Mouse (Mus musculus): ENCODE results near the gene Tex45. TPM values are rescaled to one million over a fixed set of nuclear protein-coding genes. Genes with fewer than 3 reads are reported as not detected.

Tex45 gene
- total RNA-seq, 2 experiments from 2014 or later = not detected

DNA sequence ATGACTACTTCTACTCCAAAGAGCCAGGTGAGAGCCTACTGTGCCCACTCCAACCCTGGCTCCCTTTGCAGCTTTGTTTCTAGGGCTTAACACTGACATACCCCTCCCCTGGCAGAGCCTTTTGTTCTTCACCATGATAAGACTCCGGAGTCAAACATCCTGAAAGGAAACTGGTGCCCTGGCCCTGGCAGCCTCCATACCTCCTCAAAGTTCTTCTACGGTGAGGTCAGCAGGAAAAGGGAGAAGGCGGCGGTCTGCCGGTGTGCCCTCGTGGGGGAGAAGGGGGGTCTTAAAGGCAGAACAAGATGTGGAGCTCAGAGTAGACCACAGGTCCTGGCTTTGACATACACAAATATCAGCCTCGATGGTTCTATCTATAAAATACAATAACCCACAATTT lies 12.9 kb downstream of the Tex45 start:
- intact Hi-C loops (cut with DNase I) = no loop called here
- no peak for DNase-seq

DNA sequence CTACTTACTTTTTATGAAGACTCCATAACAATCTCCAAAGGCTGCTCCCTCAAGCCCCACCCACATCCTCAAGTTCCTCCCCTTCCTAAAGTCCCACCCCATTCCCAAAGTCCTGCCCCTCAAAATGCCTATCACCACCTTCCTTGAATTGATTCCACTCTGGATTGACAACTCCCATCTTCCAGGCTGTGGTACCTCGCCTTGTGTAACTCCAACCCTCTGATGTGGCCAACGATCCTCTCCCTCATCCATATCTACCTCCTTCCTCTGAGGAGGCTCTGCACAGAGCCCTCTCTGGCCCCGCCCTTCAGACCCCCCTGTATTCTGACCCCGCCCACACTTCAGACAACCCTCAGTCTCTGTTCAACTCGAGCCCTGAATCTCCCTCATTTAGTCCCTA lies 14.5 kb downstream of the Tex45 start:
- no peak for DNase-seq
- intact Hi-C loops (cut with DNase I) = no loop called here

DNA sequence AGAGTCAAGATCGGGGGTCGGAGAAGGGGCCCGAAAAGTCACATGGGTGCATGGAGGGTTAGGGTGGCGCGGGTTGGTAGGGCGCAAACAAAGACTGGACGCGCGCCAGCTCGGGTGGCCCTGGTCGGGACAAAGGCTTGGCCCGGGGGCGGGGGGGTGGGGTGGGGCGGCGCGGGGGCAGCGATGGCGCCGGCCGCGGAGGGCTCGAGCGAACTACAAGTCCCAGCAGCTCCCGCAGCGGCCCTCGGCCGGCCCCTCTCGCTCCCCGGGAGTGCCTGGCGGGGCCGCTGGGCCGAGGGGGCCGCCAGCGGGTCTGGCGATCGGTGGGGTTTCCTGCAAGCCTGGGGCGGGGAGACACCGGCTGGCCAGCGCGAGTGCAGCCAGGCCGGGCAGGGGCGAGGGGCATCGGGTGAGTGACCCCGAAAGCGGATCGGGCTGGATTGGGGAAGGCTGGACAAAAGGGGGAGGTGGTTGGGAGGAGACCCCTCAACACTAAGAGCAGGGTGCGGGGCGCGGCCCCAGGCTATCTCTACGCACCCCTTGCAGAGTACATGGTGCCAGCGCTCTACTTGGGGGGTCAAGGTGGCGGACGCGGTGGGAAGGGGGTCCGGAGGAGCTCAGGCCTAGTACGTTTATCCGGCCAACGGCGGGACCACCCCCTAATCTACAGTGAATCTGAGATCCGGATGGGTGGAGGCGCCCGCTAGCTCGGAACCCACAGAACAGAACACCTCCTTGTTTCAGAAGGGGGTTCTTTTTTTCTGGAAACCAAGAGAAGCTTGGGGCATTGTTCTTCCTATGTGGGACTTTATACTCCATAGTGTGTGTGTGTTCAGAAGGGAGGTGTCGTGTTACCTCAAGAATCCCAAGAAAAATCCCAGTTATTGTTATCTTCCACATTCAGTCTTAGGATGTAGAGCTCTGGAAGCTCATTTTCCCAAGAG lies 22.5 kb downstream of the Tex45 start, which contains the start of gene Zfp358:
Gene Zfp358, plus strand, starts transcription at position 238 of the 944 bp plus-strand sequence.
- DNase-seq = peak; percentile 89
- intact Hi-C loops (cut with DNase I) = no loop called here

DNA sequence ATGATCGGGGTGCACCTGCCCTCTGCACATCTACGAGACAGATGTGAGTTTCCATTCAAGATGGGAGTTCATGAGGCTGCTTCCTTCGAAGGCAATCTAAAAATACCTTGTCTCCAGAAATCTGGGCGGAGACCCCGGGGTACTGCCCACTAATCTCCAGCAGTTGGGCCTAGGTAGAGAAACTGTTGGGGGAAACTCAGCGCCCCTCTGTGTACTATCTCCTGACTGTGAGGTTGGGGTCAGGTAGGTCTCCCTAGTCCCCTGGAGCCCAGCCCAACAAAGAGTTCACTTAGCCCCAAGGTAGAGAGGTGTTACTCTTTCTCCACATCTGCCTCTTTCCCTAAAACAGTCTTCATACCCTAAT lies 23.2 kb downstream of the Tex45 start:
- no peak for DNase-seq
- intact Hi-C loops (cut with DNase I) = no loop called here

DNA sequence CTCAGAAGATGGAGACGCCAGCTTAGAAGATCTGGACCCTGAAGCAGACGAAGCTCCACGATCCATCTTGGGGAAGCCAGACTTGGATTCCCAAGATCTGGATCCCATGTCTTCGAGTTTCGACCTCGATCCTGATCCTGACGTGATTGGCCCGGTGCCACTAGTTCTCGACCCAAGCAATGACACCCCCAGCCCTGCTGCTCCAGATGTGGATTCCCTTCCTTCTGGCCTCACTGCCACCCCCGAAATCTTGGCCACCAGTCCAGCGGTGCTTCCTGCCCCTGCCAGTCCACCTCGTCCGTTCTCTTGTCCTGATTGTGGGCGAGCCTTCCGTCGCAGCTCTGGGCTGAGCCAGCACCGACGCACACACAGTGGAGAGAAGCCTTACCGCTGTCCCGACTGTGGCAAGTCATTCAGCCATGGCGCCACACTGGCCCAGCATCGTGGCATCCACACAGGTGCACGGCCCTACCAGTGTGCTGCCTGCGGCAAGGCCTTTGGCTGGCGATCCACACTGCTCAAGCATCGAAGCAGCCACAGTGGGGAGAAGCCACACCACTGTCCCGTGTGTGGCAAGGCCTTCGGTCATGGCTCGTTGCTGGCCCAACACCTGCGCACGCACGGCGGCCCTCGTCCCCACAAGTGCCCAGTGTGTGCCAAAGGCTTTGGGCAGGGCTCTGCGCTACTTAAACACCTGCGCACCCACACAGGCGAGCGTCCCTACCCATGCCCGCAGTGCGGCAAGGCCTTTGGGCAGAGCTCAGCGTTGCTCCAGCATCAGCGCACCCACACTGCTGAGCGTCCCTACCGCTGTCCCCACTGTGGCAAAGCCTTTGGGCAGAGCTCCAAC lies 25.1 kb downstream of the Tex45 start:
- DNase-seq = no peak
- intact Hi-C loops (cut with DNase I) = no loop called here

DNA sequence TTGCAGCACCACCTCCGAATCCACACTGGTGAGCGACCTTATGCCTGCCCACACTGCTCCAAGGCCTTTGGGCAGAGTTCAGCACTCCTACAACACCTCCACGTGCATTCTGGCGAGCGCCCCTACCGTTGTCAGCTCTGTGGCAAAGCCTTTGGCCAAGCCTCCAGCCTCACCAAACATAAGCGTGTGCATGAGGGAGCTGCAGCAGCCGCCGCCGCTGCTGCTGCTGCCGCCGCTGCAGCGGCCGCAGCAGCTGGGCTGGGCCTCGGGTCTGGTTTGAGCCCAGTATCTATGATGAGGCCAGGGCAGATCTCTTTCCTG lies 25.7 kb downstream of the Tex45 start:
- intact Hi-C loops (cut with DNase I) = no loop called here
- no peak for DNase-seq

DNA sequence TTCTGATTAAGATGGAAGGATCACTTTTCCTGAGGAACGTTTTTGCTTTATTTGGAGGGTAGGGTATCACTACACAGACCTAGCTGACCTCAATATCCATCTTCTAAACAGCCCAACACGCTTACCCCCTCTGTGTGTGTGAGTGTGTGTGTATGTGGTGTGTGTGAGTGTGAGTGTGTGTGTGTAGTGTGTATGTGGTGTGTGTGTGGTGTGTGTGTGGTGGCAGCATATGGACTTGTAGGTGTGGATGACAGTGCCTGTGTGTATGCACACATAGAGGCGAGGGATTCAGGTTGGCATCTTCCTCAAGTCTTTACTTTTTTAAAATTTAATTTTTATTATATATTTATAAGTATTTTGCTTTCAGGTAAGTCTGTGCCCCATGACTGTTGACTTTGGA lies 27.9 kb downstream of the Tex45 start:
- no peak for DNase-seq
- intact Hi-C loops (cut with DNase I) = no loop called here

DNA sequence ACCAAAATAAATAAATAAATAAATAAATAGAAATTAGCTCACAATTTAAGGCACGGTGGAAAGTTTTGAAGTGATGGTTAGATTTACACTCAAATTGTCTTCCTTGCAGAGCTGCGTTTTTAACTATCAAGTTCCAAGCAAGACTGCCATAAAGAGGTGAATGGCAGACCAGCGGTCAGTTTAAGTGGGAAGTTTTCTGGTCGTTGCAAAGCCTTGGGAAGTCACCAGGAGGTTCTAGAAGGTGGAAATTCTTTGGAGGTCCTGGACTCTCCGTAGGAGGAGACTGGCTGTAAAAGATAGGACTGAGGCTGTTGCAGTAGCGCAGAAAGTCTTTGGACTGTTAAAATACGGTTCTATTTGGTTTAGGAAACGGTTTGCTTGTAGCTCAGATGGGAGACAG lies 29.1 kb downstream of the Tex45 start:
- DNase-seq = no peak
- intact Hi-C loops (cut with DNase I) = no loop called here

DNA sequence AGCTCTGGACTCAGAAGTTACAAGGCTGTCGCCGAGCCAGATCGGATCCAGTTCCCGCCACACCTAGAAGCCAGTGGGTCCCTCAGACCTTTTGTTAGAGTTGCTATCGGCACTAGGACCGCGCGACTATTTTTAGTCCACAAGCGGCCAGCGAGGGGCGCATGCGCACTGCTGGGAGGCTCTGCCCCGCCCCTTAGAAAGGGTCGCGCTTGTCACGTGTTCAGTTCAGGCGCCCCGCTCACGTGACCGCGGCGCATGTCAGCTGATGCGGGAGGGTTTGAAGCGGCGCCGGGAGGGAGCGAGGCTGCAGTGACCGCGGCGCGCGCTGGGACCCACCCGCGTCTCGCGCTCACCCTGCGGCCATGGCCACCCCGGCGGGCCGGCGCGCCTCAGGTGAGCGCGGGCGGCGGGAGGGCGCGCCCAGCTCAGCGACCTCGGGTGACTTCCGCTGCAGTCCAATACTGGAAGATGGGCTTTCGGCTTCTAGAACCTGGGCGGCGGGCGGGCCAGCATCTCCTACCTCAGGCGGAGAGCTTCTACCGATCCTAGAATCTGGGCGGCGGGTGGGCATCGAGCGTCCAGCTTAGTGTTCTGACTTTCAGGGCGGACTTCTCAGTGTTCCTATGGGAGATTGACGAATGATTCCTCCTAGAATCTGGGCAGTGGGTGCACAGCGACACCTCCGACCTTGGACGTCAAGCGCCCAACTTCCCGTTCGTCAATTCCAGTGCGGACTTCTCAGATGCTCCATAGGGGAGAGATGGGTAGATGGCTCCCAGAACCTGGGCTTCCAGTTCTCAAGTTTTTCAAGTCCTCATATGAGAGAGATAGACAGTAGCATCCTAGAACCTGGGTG lies 29.8 kb downstream of the Tex45 start, which contains the start of gene Mcoln1:
Gene Mcoln1, plus strand, starts transcription at position 223 of the 856 bp plus-strand sequence.
- DNase-seq = peak; percentile 99
- intact Hi-C loops (cut with DNase I) = no loop called here

DNA sequence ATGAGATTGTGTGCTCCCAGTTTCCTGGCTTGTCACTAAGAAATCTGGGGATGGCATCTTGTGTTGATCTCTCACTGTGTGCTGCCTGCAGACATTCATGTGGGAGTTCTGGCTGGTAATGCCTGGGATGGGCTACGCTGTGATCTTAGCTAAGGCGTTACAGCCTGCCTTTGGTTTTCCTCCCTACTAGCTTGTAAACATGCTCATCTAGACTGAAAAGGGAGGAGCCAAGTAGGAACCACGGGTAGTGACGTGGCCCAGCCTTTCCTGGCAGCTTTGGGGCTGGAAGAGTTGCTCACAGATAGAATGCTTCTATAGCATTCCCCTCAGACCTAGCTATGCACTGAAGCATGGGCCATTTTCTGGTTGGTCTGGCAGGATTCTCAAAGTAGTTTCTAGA lies 31.6 kb downstream of the Tex45 start:
- intact Hi-C loops (cut with DNase I) = no loop called here
- DNase-seq = no peak

DNA sequence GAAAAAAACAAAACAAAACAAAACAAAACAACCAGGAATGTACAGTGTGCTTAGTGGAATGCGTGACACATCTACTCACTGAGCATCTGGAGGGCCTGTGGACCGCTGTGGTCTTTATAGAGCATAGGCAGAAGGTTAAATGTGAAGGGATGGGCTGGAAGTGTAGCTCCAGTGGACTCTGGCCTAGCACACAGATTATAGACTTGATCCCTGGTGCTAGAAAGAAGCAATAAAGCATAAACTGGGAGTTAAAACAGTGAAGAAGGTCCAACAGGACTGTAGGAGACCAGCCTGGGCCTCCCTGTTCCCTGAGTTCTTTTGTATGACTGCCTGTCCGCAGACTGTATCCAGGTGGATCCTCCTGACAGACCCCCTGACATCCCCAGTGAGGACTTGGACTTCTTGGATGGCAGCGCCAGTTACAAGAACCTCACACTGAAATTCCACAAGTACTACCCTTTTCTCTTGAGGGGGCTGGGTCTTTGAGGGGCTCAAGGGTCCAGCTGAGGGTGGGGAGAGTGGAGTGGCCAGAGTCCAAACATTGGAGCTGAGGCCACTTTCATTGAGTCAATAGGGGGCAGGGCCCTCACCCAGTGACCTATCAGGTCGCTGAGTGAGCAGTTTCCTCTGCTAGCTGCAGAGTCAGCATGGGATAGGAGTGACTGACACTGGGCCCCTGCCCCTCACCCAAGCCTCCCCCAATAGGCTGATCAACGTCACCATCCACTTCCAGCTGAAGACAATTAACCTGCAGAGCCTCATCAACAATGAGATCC lies 37.5 kb downstream of the Tex45 start:
- intact Hi-C loops (cut with DNase I) = no loop called here
- no peak for DNase-seq

DNA sequence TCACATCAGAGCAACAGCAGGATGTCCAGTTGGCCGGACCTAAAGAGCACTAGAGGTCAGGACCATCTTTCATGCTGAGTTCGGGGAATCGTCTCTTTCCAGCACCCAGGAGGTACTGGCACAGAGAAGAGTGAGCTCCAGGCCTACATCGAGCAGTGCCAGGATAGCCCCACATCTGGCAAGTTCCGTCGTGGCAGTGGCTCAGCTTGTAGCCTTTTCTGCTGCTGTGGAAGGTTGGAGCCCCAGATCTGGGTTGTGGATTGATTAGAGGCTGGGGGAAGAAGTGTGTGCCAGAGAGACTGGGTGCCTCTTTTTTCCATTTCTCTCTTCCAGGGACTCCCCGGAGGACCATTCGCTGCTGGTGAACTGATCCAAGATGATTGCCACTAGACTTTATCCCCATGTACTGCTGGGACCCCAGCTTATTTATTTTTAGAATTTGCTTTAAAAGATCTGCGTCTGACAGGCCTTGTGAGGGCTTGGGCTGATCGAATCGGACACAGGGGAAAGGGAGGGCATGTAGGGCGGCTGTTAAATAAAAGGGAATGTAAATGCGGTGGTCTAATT lies 44.1 kb downstream of the Tex45 start:
- DNase-seq = no peak
- intact Hi-C loops (cut with DNase I) = no loop called here

DNA sequence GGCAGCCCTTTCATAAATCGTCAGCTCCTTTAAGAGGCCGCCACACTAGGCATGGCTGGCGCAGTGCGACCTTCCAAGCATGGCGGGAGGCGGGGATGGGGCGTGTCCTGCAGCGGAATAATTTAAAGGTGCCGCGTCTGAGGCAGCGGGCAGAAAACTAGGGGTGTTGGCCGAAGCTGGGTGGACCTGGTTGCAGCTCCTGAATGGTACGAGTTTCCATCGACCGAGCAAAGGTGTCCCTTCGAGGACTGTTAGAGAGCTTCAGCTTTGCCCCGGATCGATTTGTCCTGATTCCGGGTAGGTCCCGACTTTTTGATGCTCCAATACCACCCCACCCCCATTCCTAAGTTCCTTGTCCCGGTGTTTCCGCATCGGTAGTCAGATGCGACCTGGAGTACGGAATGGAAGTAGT lies 44.6 kb downstream of the Tex45 start, which contains the start of gene Pnpla6:
Gene Pnpla6, plus strand, starts transcription at position 125 of the 412 bp plus-strand sequence.
- intact Hi-C loops (cut with DNase I) = no loop called here
- peak; percentile 87 for DNase-seq

DNA sequence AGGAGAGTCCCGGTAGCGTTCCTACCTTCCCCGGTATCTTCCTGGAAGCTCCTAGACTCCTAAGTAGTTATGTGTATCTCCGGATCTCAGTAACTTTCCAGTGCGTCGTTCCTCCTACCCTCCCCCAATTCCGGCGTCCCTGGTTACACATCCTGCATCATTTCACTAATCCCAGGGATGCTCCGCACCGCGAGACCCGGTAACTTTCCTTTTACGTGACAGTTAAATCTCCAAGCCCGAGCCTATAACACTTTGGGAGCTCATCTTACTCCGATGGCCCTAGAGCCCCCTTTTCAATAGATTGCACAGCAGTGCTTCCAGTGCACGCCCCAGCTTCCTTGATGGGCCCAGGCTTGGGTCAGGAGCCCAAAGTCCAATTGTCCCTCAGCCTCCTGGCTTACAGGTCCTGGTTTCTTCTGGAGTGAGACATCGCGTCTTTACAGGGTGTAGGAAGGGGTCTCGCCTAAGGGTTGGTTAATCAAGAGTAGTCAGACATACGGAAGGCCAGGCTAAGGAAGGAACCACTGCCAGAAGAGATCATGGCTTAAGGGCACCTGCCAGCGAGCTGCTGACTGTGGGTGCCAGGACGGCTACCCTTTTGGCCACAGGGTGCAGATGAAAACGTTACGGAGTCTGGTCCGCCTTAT lies 45.2 kb downstream of the Tex45 start:
- DNase-seq = peak; percentile 28
- intact Hi-C loops (cut with DNase I) = no loop called here

DNA sequence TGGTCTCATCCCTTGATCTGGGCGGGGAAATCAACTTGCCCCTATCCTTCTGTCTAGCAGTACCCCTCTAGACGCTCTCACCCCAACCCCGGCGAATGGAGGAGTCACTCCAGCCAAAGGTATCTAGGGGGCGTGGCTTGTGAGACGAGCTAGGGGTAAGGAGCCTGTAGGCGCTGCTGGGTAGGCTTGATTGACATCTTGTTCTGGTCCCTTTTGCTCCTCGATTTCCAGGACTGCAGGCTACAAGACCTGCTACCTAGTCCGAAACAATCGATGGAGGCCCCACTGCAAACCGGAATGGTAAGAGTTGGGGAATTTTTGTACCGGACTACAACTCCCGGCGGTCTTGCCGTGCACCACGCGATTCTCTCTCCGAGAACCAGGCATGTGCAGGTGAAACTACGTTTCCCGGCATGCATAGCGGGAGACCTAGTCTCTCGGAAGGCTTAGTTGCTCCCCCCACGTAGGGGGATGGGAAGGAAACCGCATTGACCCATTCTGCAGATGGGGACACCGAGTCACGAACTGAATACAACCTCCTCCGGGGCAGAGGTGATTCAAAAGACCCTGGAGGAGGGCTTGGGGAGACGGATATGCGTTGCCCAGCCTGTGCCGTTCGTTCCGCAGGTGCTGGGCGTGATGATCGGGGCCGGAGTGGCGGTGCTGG lies 45.9 kb downstream of the Tex45 start:
- peak; percentile 93 for DNase-seq
- intact Hi-C loops (cut with DNase I) = no loop called here

DNA sequence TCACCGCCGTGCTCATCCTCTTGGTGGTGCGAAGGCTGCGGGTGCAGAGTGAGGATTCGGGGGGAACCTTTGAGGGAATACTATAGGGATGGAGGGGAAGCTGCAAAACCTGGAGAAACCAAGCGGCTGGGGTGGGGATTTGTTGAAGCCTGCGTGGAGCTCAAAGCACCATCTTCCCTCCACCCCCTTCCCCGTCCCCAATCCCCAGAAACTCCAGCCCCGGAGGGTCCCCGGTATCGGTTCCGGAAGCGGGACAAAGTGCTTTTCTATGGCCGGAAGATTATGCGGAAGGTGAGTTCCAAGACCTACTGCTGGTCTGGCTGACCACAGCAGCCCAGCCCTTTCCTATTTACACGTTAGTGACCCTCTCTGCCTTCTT lies 46.4 kb downstream of the Tex45 start:
- intact Hi-C loops (cut with DNase I) = no loop called here
- DNase-seq = peak; percentile 29

DNA sequence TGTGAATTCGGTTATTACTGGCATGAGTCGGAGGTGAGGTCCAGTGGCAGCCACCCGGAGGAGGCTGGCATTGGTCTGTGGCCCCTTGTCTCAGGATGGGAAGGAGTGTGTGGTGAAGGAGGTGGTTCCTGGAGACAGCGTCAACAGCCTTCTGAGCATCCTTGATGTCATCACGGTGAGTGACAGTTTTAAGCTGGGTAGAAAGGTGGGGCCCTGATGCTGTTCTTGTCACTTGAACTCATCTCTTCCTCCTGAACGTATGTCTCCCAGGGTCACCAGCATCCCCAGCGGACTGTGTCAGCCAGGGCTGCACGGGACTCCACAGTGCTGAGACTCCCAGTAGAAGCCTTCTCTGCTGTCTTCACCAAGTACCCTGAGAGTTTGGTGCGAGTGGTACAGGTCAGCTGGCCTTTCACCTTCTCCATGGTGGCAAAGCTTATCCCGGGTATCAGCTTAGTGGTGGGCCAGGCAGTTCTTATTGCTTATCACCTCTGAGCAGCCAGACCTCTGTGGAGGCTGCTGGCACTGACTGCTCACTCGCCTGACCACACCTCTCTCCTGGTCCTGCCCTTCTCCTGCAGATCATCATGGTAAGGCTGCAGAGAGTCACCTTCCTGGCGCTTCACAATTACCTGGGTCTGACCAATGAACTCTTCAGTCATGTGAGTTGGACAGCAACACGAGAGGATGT lies 51.5 kb downstream of the Tex45 start:
- DNase-seq = no peak
- intact Hi-C loops (cut with DNase I) = no loop called here

DNA sequence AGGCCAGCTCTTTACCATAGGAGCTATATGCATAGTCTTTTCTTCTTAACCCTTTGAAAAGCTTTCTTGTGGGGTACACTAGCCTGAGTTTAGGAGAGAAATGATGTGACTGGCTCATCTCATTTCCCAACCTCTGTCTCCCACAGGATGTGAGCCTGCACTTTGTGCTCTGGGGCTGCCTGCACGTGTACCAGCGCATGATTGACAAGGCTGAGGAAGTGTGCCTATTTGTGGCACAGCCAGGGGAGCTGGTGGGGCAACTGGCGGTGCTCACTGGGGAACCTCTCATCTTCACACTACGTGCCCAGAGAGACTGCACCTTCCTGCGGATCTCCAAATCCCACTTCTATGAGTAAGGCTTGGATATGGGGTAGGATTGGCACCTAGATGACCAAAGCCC lies 60.2 kb downstream of the Tex45 start:
- intact Hi-C loops (cut with DNase I) = no loop called here
- no peak for DNase-seq
